Mouse (Mus musculus): ENCODE measurements around the gene Eif2ak4.

DNA sequence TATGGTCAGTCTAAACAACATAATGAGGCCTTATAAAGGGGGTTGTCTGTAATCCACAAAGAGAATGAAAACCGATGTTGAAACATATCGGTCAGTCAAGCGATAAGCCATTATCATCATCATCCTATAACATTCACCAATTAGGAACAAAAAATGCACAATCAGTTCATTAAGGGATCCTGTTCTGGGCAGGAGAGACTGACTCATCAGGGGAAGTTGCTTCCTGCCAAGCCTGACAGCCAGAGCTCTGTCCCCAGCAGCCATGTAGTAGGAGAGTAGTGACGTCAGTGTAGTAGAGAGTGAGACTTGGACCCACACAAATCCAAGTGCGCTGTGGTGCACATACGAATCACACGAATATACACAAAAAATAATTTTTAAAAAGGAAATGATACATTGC lies 118.7 kb downstream of the Eif2ak4 start:
- TF ChIP-seq CTCF (IDR thresholded peaks at IDR 0.05; ENCODE audit: low read depth, low read length) (no peak), GATA1 (IDR thresholded peaks at IDR 0.05; ENCODE audit: borderline replicate concordance, low read length) (no peak), TAL1 (conservative IDR thresholded peaks at IDR 0.05; ENCODE audit: low read depth, low read length) (no peak)

Measured in G1E (cell line).